Mouse (Mus musculus): ENCODE results near the gene Sptbn1.

Sptbn1 gene

GRCm38 (mm10) chr11:30164515-30165214 lies 103.3 kb downstream of the Sptbn1 start:
- DNase-seq, result no peak

GRCm38 (mm10) chr11:30163870-30164269 lies 104.1 kb downstream of the Sptbn1 start:
- DNase-seq, result no peak

DNA sequence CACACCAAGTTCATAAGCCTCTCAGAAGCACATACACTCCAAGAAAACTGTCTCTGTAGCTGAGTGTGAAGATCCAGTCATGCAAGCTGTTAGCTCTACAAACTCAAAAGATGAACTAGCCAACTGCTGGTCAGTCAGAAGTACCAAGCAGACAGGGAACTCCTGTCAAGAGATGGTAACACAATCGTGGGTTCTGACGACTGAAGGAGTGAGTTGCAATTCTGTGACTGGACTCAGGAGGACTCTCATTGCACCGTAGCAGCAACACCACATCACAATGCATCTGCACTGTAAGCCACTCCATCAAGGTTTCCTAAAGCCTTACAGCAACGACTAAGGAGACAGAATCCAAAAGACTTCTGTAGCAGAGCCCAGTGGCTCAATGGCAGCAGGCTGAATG lies 104.9 kb downstream of the Sptbn1 start:
- DNase-seq, result no peak

GRCm38 (mm10) chr11:30161744-30162143 lies 106.2 kb downstream of the Sptbn1 start:
- DNase-seq, result no peak

- peak; percentile 46 for DNase-seq
Measured at GRCm38 (mm10) chr11:30161173-30161650, 106.8 kb downstream of the Sptbn1 start.

DNA sequence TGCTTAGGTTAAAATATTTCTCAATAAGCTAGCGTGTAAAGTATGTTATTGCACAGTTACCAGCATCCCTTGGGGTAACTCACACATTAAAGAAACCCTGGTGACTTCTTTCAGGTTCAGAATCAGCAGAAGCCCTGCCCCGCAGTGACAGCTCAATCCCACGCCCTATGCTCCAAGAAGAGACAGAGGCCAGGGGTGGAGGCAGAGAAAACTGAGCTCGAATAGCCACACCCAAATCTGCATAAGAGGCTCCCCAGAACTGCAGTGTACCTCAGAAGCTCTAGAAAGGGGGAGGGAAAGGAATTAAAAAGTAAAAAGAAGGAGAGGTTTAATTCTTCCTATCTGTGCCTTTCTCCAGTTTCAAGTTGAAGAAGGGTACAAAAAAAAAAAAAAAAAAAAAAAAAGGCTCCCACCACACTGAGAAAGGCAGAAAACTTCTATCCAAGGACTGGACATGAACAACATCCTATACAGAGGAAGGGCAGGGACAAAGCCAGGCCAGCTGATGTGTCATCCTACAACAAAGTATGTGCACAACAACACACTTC lies 107.3 kb downstream of the Sptbn1 start:
- no peak for DNase-seq

- no peak for DNase-seq
Measured at GRCm38 (mm10) chr11:30159545-30160255, 108.3 kb downstream of the Sptbn1 start.

GRCm38 (mm10) chr11:30158028-30158700 lies 109.8 kb downstream of the Sptbn1 start:
- no peak for DNase-seq

GRCm38 (mm10) chr11:30155887-30156286 lies 112.1 kb downstream of the Sptbn1 start:
- no peak for DNase-seq

GRCm38 (mm10) chr11:30154980-30155379 lies 113.0 kb downstream of the Sptbn1 start:
- no peak for DNase-seq

DNA sequence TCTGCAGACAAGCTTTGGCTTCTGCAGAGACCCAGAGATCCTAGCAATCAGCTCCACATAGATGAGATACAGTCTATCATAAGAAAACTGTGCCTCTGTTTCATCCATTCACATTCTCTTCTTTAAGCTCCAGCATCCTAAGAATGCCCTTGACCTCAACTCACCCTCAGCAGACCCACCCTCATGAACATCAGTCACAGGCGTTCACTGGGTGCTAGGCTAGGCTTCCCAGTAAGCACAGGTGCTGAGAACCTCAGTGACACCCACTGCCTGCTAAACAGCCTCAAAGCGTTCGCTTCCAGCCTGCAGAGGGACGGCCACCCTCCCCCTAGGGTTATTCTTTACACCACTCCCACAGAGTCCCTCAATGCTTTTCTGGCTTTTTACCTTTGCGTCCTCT lies 119.1 kb downstream of the Sptbn1 start:
- no peak for DNase-seq

DNA sequence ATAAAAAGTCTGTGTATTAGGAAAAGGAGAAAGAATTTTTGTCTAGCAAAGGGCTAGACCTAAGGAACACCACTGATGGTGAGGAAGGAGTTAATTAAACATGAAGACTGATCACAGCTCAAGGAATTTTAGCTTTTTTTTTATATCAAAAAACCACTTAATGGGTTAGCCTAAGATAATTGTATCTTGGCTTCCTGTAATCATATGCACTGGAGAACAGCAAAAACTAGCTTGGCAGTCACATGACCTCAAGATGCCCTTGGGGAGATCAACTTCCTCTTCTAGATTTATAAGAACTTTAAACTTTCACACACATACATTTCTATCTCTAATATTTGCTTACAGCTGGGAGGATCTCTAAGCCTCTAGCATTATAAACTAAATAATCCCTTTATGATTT lies 119.6 kb downstream of the Sptbn1 start:
- no peak for DNase-seq

DNA sequence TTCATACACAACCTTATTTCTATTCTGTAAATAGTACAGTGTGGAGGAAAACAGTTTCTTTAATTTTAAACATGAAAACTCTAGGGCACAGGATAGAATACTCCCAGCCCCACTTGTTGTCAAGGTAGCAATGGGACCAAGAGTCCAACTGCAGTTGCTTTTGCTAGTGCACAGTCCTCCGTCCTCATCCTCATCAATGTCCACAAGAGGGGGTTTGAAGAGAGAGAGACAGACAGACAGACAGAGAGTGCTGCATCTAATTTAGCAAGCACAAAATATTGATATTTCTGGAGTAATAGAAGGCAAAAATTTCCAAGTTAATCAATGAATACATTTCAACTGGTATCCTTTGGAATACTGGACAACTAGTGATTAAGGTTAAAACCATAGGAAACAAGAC lies 120.1 kb downstream of the Sptbn1 start:
- no peak for DNase-seq

DNA sequence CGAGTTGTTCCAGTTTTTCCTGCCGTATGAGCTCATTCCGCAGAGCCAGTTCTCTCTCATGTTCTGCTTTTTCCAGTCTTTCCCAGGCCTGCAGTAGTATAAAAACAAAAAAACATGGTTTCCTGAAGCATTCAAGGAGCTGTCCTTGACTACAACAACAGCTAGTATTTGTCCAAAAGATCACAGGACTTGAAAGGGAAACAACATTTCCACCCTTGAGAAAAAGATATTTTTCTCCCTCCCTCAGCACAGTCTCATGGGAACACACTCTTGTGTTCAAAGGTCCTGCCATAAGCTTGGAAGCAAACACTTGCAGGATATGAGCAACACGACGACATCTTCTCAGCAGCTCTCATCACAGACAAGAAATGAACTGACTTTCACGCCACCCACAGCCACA lies 124.9 kb downstream of the Sptbn1 start:
- DNase-seq, result no peak

DNA sequence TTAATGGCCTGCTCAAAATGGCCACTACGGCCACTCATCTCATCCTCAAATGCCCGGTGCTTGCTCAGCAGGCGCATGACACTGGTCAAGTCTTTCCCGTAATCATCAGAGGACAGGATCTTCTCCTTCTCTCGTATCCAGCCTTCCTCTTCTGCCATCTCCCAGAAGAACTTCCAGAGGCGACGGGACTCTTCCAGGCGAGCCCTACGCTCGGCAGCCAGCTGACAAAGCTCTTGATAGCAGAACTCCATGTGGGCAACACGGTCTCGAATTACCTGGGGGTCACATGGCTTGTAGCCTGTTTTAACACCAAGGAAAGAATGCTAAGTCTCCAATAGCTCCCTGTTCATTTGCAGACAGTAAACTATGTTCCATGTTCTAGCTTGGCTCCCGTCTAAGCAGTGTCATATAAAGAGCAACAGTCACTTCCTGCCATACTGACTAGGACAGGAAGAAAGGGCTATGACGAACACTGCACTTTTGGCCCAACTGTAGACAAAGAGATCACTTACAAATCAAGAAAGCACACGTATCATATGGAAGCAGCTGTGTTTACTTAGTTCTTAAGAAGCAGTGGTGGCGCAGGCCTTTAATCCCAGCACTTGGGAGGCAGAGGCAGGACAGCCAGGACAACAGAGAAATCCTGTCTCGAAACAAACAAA lies 128.7 kb downstream of the Sptbn1 start:
- no peak for DNase-seq

DNA sequence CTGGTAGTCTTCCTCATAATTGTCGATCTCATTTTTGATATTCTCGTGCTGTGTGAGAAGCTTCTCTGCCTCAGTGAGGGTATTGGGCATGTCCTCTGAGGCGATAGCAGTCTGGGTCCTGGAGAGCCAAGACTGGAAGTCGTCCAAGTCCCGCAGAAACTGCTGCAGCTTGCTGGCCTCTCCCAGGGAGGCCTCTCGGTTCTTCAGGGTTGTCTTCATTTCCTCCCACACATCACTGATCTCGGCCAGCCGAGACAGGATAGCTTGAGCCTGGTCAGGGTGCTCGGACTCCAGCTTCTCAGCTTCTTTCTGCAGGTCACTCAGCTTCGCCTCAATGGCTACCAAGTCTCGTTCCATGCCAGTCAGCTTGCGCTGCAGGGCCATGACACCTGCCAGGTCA lies 130.9 kb downstream of the Sptbn1 start:
- DNase-seq, result no peak

GRCm38 (mm10) chr11:30134058-30134457 lies 133.9 kb downstream of the Sptbn1 start:
- DNase-seq, result no peak

DNA sequence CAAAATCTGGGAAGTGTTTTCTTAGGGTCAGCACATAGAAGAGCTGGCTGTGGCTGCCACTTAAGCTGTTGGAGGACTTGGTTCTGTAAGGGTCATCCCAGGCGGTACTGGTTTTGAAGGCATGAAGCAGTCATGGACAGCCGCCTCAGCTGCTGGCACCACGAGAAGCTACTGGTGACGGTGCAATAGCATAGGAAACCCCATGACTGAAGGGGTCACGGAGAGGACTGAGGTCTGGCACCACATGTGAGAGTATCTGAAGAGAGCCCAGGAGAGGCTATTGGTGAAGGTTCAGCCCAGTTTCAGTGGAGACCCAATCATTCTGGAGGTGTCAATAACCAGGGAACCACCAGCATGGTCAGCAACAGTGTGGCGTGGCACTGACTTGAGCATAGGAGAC lies 135.4 kb downstream of the Sptbn1 start:
- DNase-seq, result no peak

DNA sequence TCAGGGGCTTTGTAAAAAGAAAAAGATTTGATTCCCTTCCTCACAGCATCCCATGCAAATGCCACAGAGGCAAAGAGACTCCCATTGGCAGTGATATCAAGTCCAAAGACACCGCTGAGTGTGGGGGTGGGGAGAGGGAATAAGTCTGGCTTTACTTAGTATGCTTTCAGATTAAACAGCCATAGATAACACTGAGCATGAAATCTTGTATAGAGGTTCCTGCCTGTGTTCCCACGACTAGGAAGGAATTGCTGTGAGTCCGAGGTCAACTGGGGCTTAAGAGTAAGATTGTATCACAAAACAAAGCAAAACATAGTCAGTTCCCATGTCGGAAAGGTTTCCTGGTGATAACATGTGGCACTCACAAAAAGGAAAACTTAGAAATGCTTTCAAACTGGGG lies 136.3 kb downstream of the Sptbn1 start:
- no peak for DNase-seq

DNA sequence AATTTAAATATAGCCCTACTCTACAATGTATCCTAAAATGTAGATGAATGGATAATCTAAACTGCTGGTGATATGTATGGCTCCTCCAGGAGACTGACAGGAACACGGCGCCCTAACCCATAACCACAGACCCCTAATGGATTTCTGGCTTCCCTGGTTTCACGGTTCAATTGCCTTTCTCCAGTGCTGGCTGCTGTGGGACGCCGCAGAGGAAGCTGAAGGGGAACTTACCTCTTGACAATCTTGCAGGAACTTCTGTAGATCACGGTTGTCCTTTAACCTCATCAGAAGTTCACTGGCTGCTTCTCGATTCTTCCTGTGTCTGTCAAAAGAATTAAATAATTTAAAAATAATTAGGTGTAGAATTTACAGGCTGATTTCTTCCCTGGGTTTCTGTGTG lies 138.6 kb downstream of the Sptbn1 start:
- no peak for DNase-seq

DNA sequence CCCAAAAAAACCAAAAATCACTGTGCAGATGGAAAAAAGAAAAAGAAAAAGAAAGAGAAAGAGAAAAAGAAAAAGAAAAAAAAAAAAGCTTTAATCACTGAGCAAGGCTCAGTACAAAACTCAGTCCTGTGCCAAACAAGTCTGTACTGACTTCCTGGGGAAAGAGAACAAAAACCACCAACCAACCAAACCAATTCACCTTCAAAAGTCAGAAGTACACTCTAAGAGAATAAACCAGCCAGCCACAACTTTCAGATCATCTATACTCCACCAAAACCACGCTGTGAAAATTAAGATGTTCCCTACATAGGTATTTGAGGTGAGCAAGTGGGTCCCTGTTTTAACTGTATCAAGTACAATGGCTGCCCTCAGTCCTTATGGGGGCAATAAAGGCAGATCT lies 141.1 kb downstream of the Sptbn1 start:
- no peak for DNase-seq

GRCm38 (mm10) chr11:30118038-30118437 lies 149.9 kb downstream of the Sptbn1 start:
- no peak for DNase-seq

GRCm38 (mm10) chr11:30113631-30114030 lies 154.3 kb downstream of the Sptbn1 start:
- DNase-seq, result no peak
